Mouse (Mus musculus): ENCODE results near the gene Ofcc1.

GRCm38 (mm10) chr13:40123868-40124267 lies 237.4 kb downstream of the Ofcc1 start:
- no peak for TF ChIP-seq TAL1 (IDR thresholded peaks at IDR 0.05; ENCODE audit: low read length)
- no peak for TF ChIP-seq GATA1 (IDR thresholded peaks at IDR 0.05; ENCODE audit: low read length)

Measured in erythroblast, embryonic 14.5 days (primary cell).